Mouse (Mus musculus): ENCODE data around the gene Plppr4. TPM values are rescaled to one million over a fixed set of nuclear protein-coding genes. Genes with fewer than 3 reads are reported as not detected.

The Plppr4 gene
- polyA plus RNA-seq, 1 experiment from 2014 or later = 0.55 TPM

- Histone ChIP-seq H3K4me1 (replicated peaks) (no peaks in the 10 kb centered on the region), H3K4me2 (no peak overlapping the region), H3K9me3 (replicated peaks) (no peaks in the 10 kb centered on the region), H3K36me3 (no peaks in the 10 kb centered on the region), H3K9ac (no peak overlapping the region), H3K4me3 (no peak overlapping the region), H3K27ac (ENCODE audit: poor library complexity, severe bottlenecking) (no peak overlapping the region), H3K27me3 (replicated peaks) (no peaks in the 10 kb centered on the region)
- ATAC-seq (ENCODE audit: insufficient number of reproducible peaks, low FRiP score) = no peak
- 76% methylated on average over 2 of the region's 2 CpGs for WGBS
Measured at GRCm38 (mm10) chr3:117294308-117294925, 66.3 kb downstream of the Plppr4 start.

Small RNA genes within 50 kb of the gene (microRNA-seq; reads per million reads assigned to microRNA genes)
- not detected for gene Gm22408

Other genes with a start within 250 kb of the Plppr4 start
- gene Plppr5, start 214.0 kb upstream of the Plppr4 start, polyA plus RNA-seq (2016; fragmentation: Nextera tagmentation; extraction: Ambion mirVana) = 4.8 and 5.6 TPM in 2 replicates

All from heart, embryonic 12.5 days (tissue).